Mouse (Mus musculus) hindbrain, postnatal 0 days (tissue): ENCODE measurements at regions not wholly inside any gene's neighbourhood (a gene's known extent, or its start where the extent isn't known, plus 50 kb on each side); places are given as distances from the start of the nearest gene placed in this dataset.

ENCODE experiments used
- ATAC-seq: fragments of 200-750 bp; cut with Nextera tagmentation; 2 replicates; pipeline ENCODE4 v1.8.0; 2017; ENCODE audit warnings: mild to moderate bottlenecking, moderate TSS enrichment, moderate library complexity
- DNase-seq: peaks from one replicate; pipeline ENCODE4 v3.0.0-alpha.2; 2015; ENCODE audit warnings: low spot score
- H3K27ac ChIP-seq: fragments of 300-500 bp; sonication (generic); 2 replicates; pipeline ENCODE4 v1.5.1; 2014; ENCODE audit warnings: mild to moderate bottlenecking
- H3K27me3 ChIP-seq: fragments of 300-500 bp; sonication (generic); 2 replicates; pipeline ENCODE4 v1.6.1; 2014; ENCODE audit warnings: low read length, mixed read lengths; ENCODE audit not compliant: insufficient read depth
- H3K36me3 ChIP-seq: fragments of 300-500 bp; sonication (generic); 2 replicates; pipeline ENCODE4 v1.6.1; 2014; ENCODE audit warnings: low read length, mixed read lengths; ENCODE audit not compliant: insufficient read depth
- H3K4me1 ChIP-seq: fragments of 300-500 bp; sonication (generic); 2 replicates; pipeline ENCODE4 v1.6.1; 2014; ENCODE audit warnings: antibody characterized with exemption, low read length, mixed read lengths; ENCODE audit not compliant: insufficient read depth
- H3K4me2 ChIP-seq: fragments of 300-500 bp; sonication (generic); 2 replicates; pipeline ENCODE4 v1.6.1; 2014; ENCODE audit warnings: low read depth, mild to moderate bottlenecking, low read length, moderate library complexity, mixed read lengths
- H3K4me3 ChIP-seq: fragments of 300-500 bp; sonication (generic); 2 replicates; pipeline ENCODE4 v1.5.1; 2014; ENCODE audit warnings: low read length
- H3K9ac ChIP-seq: fragments of 300-500 bp; sonication (generic); replicated peaks from 2 replicates; pipeline ENCODE4 v1.6.1; 2014; ENCODE audit warnings: mild to moderate bottlenecking, low read length, moderate library complexity, mixed read lengths
- H3K9me3 ChIP-seq: fragments of 300-500 bp; sonication (generic); 2 replicates; pipeline ENCODE4 v1.6.1; 2016; ENCODE audit warnings: low read length, mixed read lengths
- CTCF ChIP-seq: IDR thresholded peaks from 2 replicates; pipeline ENCODE4 v1.5.1; 2016; ENCODE audit warnings: antibody characterized with exemption, control low read depth, low read depth
- whole genome bisulfite sequencing: fragments of 180-500 bp; shearing (Covaris S2); extraction: QIAGEN DNeasy Blood & Tissue Kit; methylation state at CpG from one replicate; pipeline ENCODE4 v1.1.7; 2014; 5-methylcytosine and 5-hydroxymethylcytosine counted together

GRCm38 (mm10) chr4:64538009-64538408, 491.2 kb upstream of the Tnc start:
- Histone ChIP-seq H3K27ac (no peak overlapping the region), H3K4me2 (no peak overlapping the region), H3K36me3 (no peaks in the 10 kb centered on the region), H3K4me3 (no peak overlapping the region), H3K27me3 (no peaks in the 10 kb centered on the region), H3K9ac (no peak overlapping the region), H3K4me1 (no peaks in the 10 kb centered on the region), H3K9me3 (no peaks in the 10 kb centered on the region)
- DNase-seq (no peak), ATAC-seq (no peak)
- WGBS, result 92% methylated on average over 4 of the region's 4 CpGs
- TF ChIP-seq CTCF, result no peak

- 80% methylated on average over 4 of the region's 4 CpGs for WGBS
- H3K9ac ChIP-seq, result no peak overlapping the region
- H3K27ac ChIP-seq, result no peak overlapping the region
- no peak overlapping the region for H3K4me2 ChIP-seq
- H3K36me3 ChIP-seq, result no peaks in the 10 kb centered on the region
- TF ChIP-seq CTCF, result no peak
- H3K9me3 ChIP-seq, result no peaks in the 10 kb centered on the region
- H3K4me1 ChIP-seq, result no peaks in the 10 kb centered on the region
- H3K27me3 ChIP-seq, result no peaks in the 10 kb centered on the region
- ATAC-seq (no peak), DNase-seq (no peak)
- H3K4me3 ChIP-seq, result no peak overlapping the region
Observed at GRCm38 (mm10) chr4:64544576-64545185, 497.9 kb upstream of the Tnc start.

GRCm38 (mm10) chr4:64546386-64546785, 499.6 kb upstream of the Tnc start:
- TF ChIP-seq CTCF, result no peak
- Histone ChIP-seq H3K36me3 (no peaks in the 10 kb centered on the region), H3K9ac (no peak overlapping the region), H3K4me3 (no peak overlapping the region), H3K27me3 (no peaks in the 10 kb centered on the region), H3K4me2 (no peak overlapping the region), H3K4me1 (no peaks in the 10 kb centered on the region), H3K9me3 (no peaks in the 10 kb centered on the region), H3K27ac (no peak overlapping the region)
- DNase-seq (peak; percentile 24), ATAC-seq (no peak)
- WGBS, result 52% methylated on average over 4 of the region's 4 CpGs

DNA sequence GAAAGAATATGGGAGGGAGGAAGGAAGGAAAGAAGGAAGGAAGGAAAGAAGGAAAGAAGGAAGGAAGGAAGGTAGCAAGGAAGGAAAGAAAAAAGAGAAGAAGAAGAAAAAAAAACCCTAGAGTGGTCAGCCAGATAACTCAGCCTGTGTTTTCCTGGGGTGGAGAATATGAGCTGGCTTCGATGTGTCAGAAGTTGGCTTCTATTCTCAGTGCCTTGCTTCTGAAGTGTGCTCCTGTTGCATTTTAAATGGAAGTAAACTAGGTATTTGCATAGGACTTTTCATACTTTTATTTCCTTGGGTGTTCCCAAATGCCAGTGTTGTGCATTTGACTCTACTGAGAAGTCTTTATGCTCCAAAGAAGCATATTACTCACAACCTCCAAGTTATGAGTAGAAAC, 515.7 kb upstream of the Tnc start:
- no peak for DNase-seq
- no peak for ATAC-seq
- no peak overlapping the region for H3K4me2 ChIP-seq
- H3K27ac ChIP-seq, result no peak overlapping the region
- H3K9ac ChIP-seq, result no peak overlapping the region
- 97% methylated on average over 1 of the region's 1 CpGs for WGBS
- no peak for TF ChIP-seq CTCF
- H3K27me3 ChIP-seq, result no peaks in the 10 kb centered on the region
- H3K4me3 ChIP-seq, result no peak overlapping the region
- H3K36me3 ChIP-seq, result no peaks in the 10 kb centered on the region
- no peaks in the 10 kb centered on the region for H3K4me1 ChIP-seq
- H3K9me3 ChIP-seq, result no peaks in the 10 kb centered on the region

DNA sequence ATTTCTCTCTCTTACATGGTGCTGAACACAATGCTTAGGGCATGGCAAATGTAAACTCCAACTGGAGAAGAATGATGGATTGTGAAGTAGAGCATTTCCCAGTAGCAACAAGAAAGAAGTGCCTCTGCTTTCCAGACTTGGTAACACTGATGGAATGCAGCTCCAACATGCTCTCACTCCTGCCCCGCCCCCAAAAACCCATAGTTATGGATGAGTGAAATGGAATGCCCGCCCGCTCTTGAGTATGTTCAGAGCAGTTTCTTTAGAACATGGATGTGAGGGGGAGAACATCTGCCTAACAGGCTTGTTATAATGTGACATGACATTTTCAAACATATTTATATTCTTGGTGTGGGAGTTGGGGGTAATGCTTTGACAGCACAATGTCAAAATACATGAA, 517.2 kb upstream of the Tnc start:
- ATAC-seq (no peak), DNase-seq (no peak)
- H3K4me2 ChIP-seq, result no peak overlapping the region
- no peak overlapping the region for H3K27ac ChIP-seq
- no peaks in the 10 kb centered on the region for H3K36me3 ChIP-seq
- no peaks in the 10 kb centered on the region for H3K9me3 ChIP-seq
- no peaks in the 10 kb centered on the region for H3K4me1 ChIP-seq
- WGBS, result 94% methylated on average over 3 of the region's 3 CpGs
- H3K4me3 ChIP-seq, result no peak overlapping the region
- no peak overlapping the region for H3K9ac ChIP-seq
- no peaks in the 10 kb centered on the region for H3K27me3 ChIP-seq
- no peak for TF ChIP-seq CTCF

GRCm38 (mm10) chr4:64570666-64571065, 523.9 kb upstream of the Tnc start:
- ATAC-seq (no peak), DNase-seq (no peak)
- H3K9ac ChIP-seq, result no peak overlapping the region
- no peaks in the 10 kb centered on the region for H3K4me1 ChIP-seq
- WGBS, result 24% methylated on average over 1 of the region's 1 CpGs
- H3K36me3 ChIP-seq, result no peaks in the 10 kb centered on the region
- TF ChIP-seq CTCF, result no peak
- H3K4me3 ChIP-seq, result no peak overlapping the region
- H3K27ac ChIP-seq, result no peak overlapping the region
- H3K27me3 ChIP-seq, result no peaks in the 10 kb centered on the region
- no peaks in the 10 kb centered on the region for H3K9me3 ChIP-seq
- no peak overlapping the region for H3K4me2 ChIP-seq

- Histone ChIP-seq H3K27ac (no peak overlapping the region), H3K4me3 (no peak overlapping the region), H3K27me3 (no peaks in the 10 kb centered on the region), H3K4me2 (no peak overlapping the region), H3K4me1 (no peaks in the 10 kb centered on the region), H3K9me3 (no peaks in the 10 kb centered on the region), H3K9ac (no peak overlapping the region), H3K36me3 (no peaks in the 10 kb centered on the region)
- ATAC-seq, result no peak
- TF ChIP-seq CTCF, result no peak
- 45% methylated on average over 1 of the region's 1 CpGs for WGBS
- no peak for DNase-seq
Observed at GRCm38 (mm10) chr4:64575901-64576300, 529.1 kb upstream of the Tnc start.
